Mouse (Mus musculus) liver, postnatal 0 days (tissue): ENCODE results near the gene Obsl1.

Experiments used
- CTCF ChIP-seq: sonication (generic); IDR thresholded peaks from 2 replicates; pipeline ENCODE4 v1.5.1; 2016; ENCODE audit warnings: antibody characterized with exemption, low read depth
- EP300 ChIP-seq: IDR thresholded peaks from 2 replicates; pipeline ENCODE4 v1.6.1; 2016; ENCODE audit warnings: antibody characterized with exemption, low read depth, mild to moderate bottlenecking

DNA sequence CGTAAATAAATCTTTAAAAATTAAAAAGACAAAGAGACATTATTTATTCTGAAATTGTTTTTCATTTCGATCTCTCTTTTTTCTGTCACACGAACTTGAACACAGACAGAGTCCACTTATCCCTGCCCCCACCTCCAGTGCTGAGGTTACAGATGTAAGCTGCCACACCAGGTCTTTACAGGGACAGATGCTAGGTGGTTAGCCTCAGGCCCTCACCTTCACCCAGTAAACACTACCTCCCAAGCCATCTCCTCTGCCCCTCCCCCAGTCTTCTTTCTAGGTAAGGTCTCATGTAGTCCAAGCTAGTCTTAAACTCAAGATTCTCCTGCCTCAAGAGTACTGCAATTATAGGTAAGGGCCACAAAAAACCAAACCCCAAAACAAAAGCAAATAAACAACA is 6.3 kb upstream of the Obsl1 start:
- TF ChIP-seq CTCF (no peak), EP300 (no peak)
